33 mouse cellular contexts compared by ENCODE assay signal in genomic region chr17:31002613-31003012, GRCm38 (mm10). TPM values are rescaled to one million over a fixed set of nuclear protein-coding genes. Genes with fewer than 3 reads are reported as not detected.
"Had no signal": no experiment of that assay in that cellular context is flagged by ENCODE, and none has a peak within 500 bp of the region (broad histone marks: within the 10 kb centered on the region; RNA-seq: fewer than 3 reads in every experiment).

No protein-coding gene starts in this region.

- DNase-seq: cerebellum, adult 9-10 months; cerebellum, adult 9-11 months; cerebellum, postnatal 10 days; cerebellum, postnatal 14 days; cerebellum, postnatal 25 days; cerebellum, postnatal 36 days; embryo, embryonic 11 days; forebrain, postnatal 0 days; gastrocnemius, adult 2 months; gastrocnemius, postnatal 10 days; gastrocnemius, postnatal 14 days; gastrocnemius, postnatal 25 days; gastrocnemius, postnatal 36 days; heart, adult 11 months; heart, adult 18-20 months; heart, adult 2 months had no signal

- H3K9me3 ChIP-seq: embryonic facial prominence, embryonic 10.5 days; embryonic facial prominence, embryonic 12.5 days; embryonic facial prominence, embryonic 13.5 days; embryonic facial prominence, embryonic 15.5 days; forebrain, embryonic 10.5 days; forebrain, embryonic 12.5 days; forebrain, embryonic 13.5 days; forebrain, embryonic 15.5 days had no signal

- ATAC-seq: forebrain, embryonic 13.5 days; forebrain, embryonic 14.5 days; forebrain, embryonic 15.5 days; forebrain, embryonic 16.5 days; forebrain, postnatal 0 days had no signal

- H3K4me3 ChIP-seq: embryonic facial prominence, embryonic 10.5 days; embryonic facial prominence, embryonic 12.5 days; embryonic facial prominence, embryonic 13.5 days; embryonic facial prominence, embryonic 15.5 days; erythroblast, embryonic 14.5 days; forebrain, embryonic 10.5 days; forebrain, embryonic 12.5 days; forebrain, embryonic 13.5 days; forebrain, embryonic 15.5 days; gastrocnemius, adult 2 months; heart, adult 2 months had no signal

- H3K4me1 ChIP-seq: forebrain, embryonic 13.5 days; forebrain, embryonic 15.5 days had no signal

- H3K27ac ChIP-seq: embryonic facial prominence, embryonic 10.5 days; embryonic facial prominence, embryonic 12.5 days; embryonic facial prominence, embryonic 13.5 days; embryonic facial prominence, embryonic 15.5 days; forebrain, embryonic 10.5 days; forebrain, embryonic 12.5 days; forebrain, embryonic 13.5 days; forebrain, embryonic 15.5 days; gastrocnemius, adult 2 months; heart, adult 2 months had no signal

- H3K4me2 ChIP-seq: embryonic facial prominence, embryonic 12.5 days; embryonic facial prominence, embryonic 13.5 days; embryonic facial prominence, embryonic 15.5 days; forebrain, embryonic 12.5 days; forebrain, embryonic 13.5 days; forebrain, embryonic 15.5 days had no signal

- H3K27me3 ChIP-seq: embryonic facial prominence, embryonic 12.5 days; embryonic facial prominence, embryonic 13.5 days; embryonic facial prominence, embryonic 15.5 days; forebrain, embryonic 13.5 days; forebrain, embryonic 15.5 days had no signal

- H3K36me3 ChIP-seq: embryonic facial prominence, embryonic 10.5 days; embryonic facial prominence, embryonic 12.5 days; embryonic facial prominence, embryonic 13.5 days; embryonic facial prominence, embryonic 15.5 days; forebrain, embryonic 10.5 days; forebrain, embryonic 12.5 days; forebrain, embryonic 15.5 days had no signal

- H3K9ac ChIP-seq: embryonic facial prominence, embryonic 12.5 days; embryonic facial prominence, embryonic 13.5 days; embryonic facial prominence, embryonic 15.5 days; forebrain, embryonic 12.5 days; forebrain, embryonic 13.5 days; forebrain, embryonic 15.5 days; forebrain, postnatal 0 days had no signal

RNA-seq across cellular contexts. Expression of gene Umodl1, which starts 48.2 kb away (rescaled TPM):
- total RNA-seq: common myeloid progenitor, adult 5-6 weeks; gastrocnemius, adult 18-20 months; gastrocnemius, adult 2 months; gastrocnemius, adult 8-10 months; gastrocnemius, postnatal 25 days; gastrocnemius, postnatal 36 days; granulocyte monocyte progenitor cell, adult 5-6 weeks; heart, adult 18-20 months; heart, adult 2 months; heart, adult 8-10 months had no signal
- polyA plus RNA-seq: forebrain, embryonic 10.5 days; forebrain, embryonic 12.5 days; forebrain, embryonic 13.5 days; forebrain, embryonic 15.5 days; gonadal fat pad, adult 2 months; heart, adult 2 months had no signal
